Mouse (Mus musculus): ENCODE measurements around the gene Upk3b. TPM values are rescaled to one million over a fixed set of nuclear protein-coding genes. Genes with fewer than 3 reads are reported as not detected.

Upk3b gene
- 1 to 10 TPM in 1 of 26 experiments, under 1 TPM in 5, not detected in 20; 0.22 to 2.9 (median 0.37) TPM for total RNA-seq (2018; cell fraction: chromatin; rRNA removed)
- total RNA-seq (2018; cell fraction: cytosol; rRNA removed), result under 1 TPM in 15 of 26 experiments, not detected in 11; under 0.01 to 0.32 (median 0.17) TPM
- total RNA-seq (2018; cell fraction: nucleus; rRNA removed), result 1 to 10 TPM in 1 of 26 experiments, under 1 TPM in 11, not detected in 14; 0.11 to 1.4 (median 0.23) TPM
- polyA plus RNA-seq (2018), result not detected in 3 replicates

- Histone ChIP-seq H3K36me3 (ENCODE audit: inconsistent target) (no peaks in the 10 kb centered on the region), H3K27ac (no peak within 1 kb of the TSS), H3K4me3 (ENCODE audit: inconsistent target) (no peak within 1 kb of the TSS), H3K79me2 (ENCODE audit: inconsistent target) (no peaks in the 10 kb centered on the region)
- WGBS (ENCODE audit: missing documents), result 91% methylated on average over 17 of the region's 17 CpGs
Observed at GRCm38 (mm10) chr5:136038258-136039214, at the start of gene Upk3b. Gene Upk3b, plus strand, starts transcription at chr5:136038496.

- WGBS (ENCODE audit: missing documents), result 2% methylated on average over 5 of the region's 5 CpGs
- H3K36me3 ChIP-seq (ENCODE audit: inconsistent target), result no peaks in the 10 kb centered on the region
- H3K4me3 ChIP-seq (ENCODE audit: inconsistent target), result no peak overlapping the region
- H3K79me2 ChIP-seq (ENCODE audit: inconsistent target), result peaks cover 6% of the 10 kb centered on the region; the same call in 1 of the 2 replicates
- H3K27ac ChIP-seq, result peak overlapping the region; percentile 33
Observed at GRCm38 (mm10) chr5:135990601-135991000, 47.7 kb upstream of the Upk3b start.

GRCm38 (mm10) chr5:135993381-135993965 lies 44.8 kb upstream of the Upk3b start:
- no peak overlapping the region for H3K4me3 ChIP-seq (ENCODE audit: inconsistent target)
- peaks cover 17% of the 10 kb centered on the region; the same call in 1 of the 2 replicates for H3K79me2 ChIP-seq (ENCODE audit: inconsistent target)
- H3K27ac ChIP-seq, result no peak overlapping the region
- H3K36me3 ChIP-seq (ENCODE audit: inconsistent target), result no peaks in the 10 kb centered on the region
- 94% methylated on average over 4 of the region's 5 CpGs for WGBS (ENCODE audit: missing documents)

- WGBS (ENCODE audit: missing documents), result 73% methylated on average over 8 of the region's 8 CpGs
- Histone ChIP-seq H3K36me3 (ENCODE audit: inconsistent target) (peaks cover 7% of the 10 kb centered on the region), H3K79me2 (ENCODE audit: inconsistent target) (peaks cover 17% of the 10 kb centered on the region; the same call in 1 of the 2 replicates), H3K27ac (no peak overlapping the region), H3K4me3 (ENCODE audit: inconsistent target) (no peak overlapping the region)
Observed at GRCm38 (mm10) chr5:135994335-135994724, 44.0 kb upstream of the Upk3b start.

- Histone ChIP-seq H3K4me3 (ENCODE audit: inconsistent target) (peak within 1 kb of the TSS; percentile 68), H3K79me2 (ENCODE audit: inconsistent target) (peaks cover 17% of the 10 kb centered on the region; the same call in 1 of the 2 replicates), H3K36me3 (ENCODE audit: inconsistent target) (peaks cover 7% of the 10 kb centered on the region), H3K27ac (peak within 1 kb of the TSS; percentile 25)
- 2% methylated on average over 47 of the region's 47 CpGs for WGBS (ENCODE audit: missing documents)
Observed at GRCm38 (mm10) chr5:135994725-135995687, 43.3 kb upstream of the Upk3b start, which contains the start of gene Dtx2. Gene Dtx2, plus strand, starts transcription at chr5:135994800.

- H3K4me3 ChIP-seq (ENCODE audit: inconsistent target), result no peak overlapping the region
Observed at GRCm38 (mm10) chr5:135996162-135996561, 42.1 kb upstream of the Upk3b start.

GRCm38 (mm10) chr5:136001222-136001621 lies 37.1 kb upstream of the Upk3b start:
- Histone ChIP-seq H3K36me3 (ENCODE audit: inconsistent target) (peaks cover 7% of the 10 kb centered on the region), H3K27ac (no peak overlapping the region), H3K79me2 (ENCODE audit: inconsistent target) (peaks cover 17% of the 10 kb centered on the region; the same call in 1 of the 2 replicates), H3K4me3 (ENCODE audit: inconsistent target) (no peak overlapping the region)
- 86% methylated on average over 5 of the region's 6 CpGs for WGBS (ENCODE audit: missing documents)

More at GRCm38 (mm10) chr5:135996162-135996561, 42.1 kb upstream of the Upk3b start:
- WGBS (ENCODE audit: missing documents), result 95% methylated on average over 8 of the region's 8 CpGs
- peaks cover 7% of the 10 kb centered on the region for H3K36me3 ChIP-seq (ENCODE audit: inconsistent target)
- peaks cover 17% of the 10 kb centered on the region; the same call in 1 of the 2 replicates for H3K79me2 ChIP-seq (ENCODE audit: inconsistent target)
- no peak overlapping the region for H3K27ac ChIP-seq

GRCm38 (mm10) chr5:136002325-136002724 lies 36.0 kb upstream of the Upk3b start:
- Histone ChIP-seq H3K36me3 (ENCODE audit: inconsistent target) (peaks cover 7% of the 10 kb centered on the region), H3K79me2 (ENCODE audit: inconsistent target) (peaks cover 13% of the 10 kb centered on the region; the same call in 1 of the 2 replicates), H3K4me3 (ENCODE audit: inconsistent target) (no peak overlapping the region), H3K27ac (no peak overlapping the region)
- 73% methylated on average over 2 of the region's 2 CpGs for WGBS (ENCODE audit: missing documents)

GRCm38 (mm10) chr5:136002751-136003151 lies 35.5 kb upstream of the Upk3b start:
- whole genome bisulfite sequencing (ENCODE audit: missing documents), result 76% methylated on average over 3 of the region's 3 CpGs
- peaks cover 7% of the 10 kb centered on the region for H3K36me3 ChIP-seq (ENCODE audit: inconsistent target)
- no peak overlapping the region for H3K27ac ChIP-seq
- H3K4me3 ChIP-seq (ENCODE audit: inconsistent target), result no peak overlapping the region
- H3K79me2 ChIP-seq (ENCODE audit: inconsistent target), result peaks cover 13% of the 10 kb centered on the region; the same call in 1 of the 2 replicates

- Histone ChIP-seq H3K27ac (no peak overlapping the region), H3K36me3 (ENCODE audit: inconsistent target) (no peaks in the 10 kb centered on the region; the same call in 1 of the 2 replicates), H3K79me2 (ENCODE audit: inconsistent target) (peaks cover 13% of the 10 kb centered on the region; the same call in 1 of the 2 replicates), H3K4me3 (ENCODE audit: inconsistent target) (no peak overlapping the region)
- WGBS (ENCODE audit: missing documents), result 100% methylated on average over 4 of the region's 4 CpGs
Observed at GRCm38 (mm10) chr5:136004537-136004936, 33.8 kb upstream of the Upk3b start.

GRCm38 (mm10) chr5:136007745-136008144 lies 30.6 kb upstream of the Upk3b start:
- peaks cover 13% of the 10 kb centered on the region; the same call in 1 of the 2 replicates for H3K79me2 ChIP-seq (ENCODE audit: inconsistent target)
- peaks cover 14% of the 10 kb centered on the region; the same call in 1 of the 2 replicates for H3K36me3 ChIP-seq (ENCODE audit: inconsistent target)
- 71% methylated on average over 7 of the region's 7 CpGs for WGBS (ENCODE audit: missing documents)
- no peak overlapping the region for H3K4me3 ChIP-seq (ENCODE audit: inconsistent target)
- no peak overlapping the region for H3K27ac ChIP-seq

GRCm38 (mm10) chr5:136014877-136015276 lies 23.4 kb upstream of the Upk3b start:
- Histone ChIP-seq H3K4me3 (ENCODE audit: inconsistent target) (no peak overlapping the region), H3K27ac (no peak overlapping the region), H3K36me3 (ENCODE audit: inconsistent target) (peaks cover 14% of the 10 kb centered on the region; the same call in 1 of the 2 replicates), H3K79me2 (ENCODE audit: inconsistent target) (no peaks in the 10 kb centered on the region)
- 95% methylated on average over 10 of the region's 10 CpGs for WGBS (ENCODE audit: missing documents)

GRCm38 (mm10) chr5:136015586-136015985 lies 22.7 kb upstream of the Upk3b start:
- Histone ChIP-seq H3K27ac (no peak overlapping the region), H3K4me3 (ENCODE audit: inconsistent target) (no peak overlapping the region), H3K79me2 (ENCODE audit: inconsistent target) (no peaks in the 10 kb centered on the region), H3K36me3 (ENCODE audit: inconsistent target) (peaks cover 8% of the 10 kb centered on the region; the same call in 1 of the 2 replicates)
- WGBS (ENCODE audit: missing documents), result 96% methylated on average over 10 of the region's 10 CpGs
